Mouse (Mus musculus): ENCODE measurements around the gene Gpbar1. TPM values are rescaled to one million over a fixed set of nuclear protein-coding genes. Genes with fewer than 3 reads are reported as not detected.
A peak's percentile ranks its signal among the peaks of the same experiment; 100 is the strongest.

The Gpbar1 gene
- not detected in 2 replicates for total RNA-seq (2017)

DNA sequence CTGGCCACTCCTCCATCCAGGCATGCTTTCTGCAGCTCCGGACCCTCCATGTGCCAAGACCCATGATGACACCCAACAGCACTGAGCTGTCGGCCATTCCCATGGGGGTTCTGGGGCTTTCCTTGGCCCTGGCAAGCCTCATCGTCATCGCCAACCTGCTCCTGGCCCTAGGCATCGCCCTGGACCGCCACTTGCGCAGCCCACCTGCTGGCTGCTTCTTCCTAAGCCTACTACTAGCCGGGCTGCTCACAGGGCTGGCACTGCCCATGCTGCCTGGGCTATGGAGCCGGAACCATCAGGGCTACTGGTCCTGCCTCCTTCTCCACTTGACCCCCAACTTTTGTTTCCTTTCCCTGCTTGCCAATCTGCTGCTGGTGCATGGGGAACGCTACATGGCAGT lies at the start of gene Gpbar1:
Gene Gpbar1, plus strand, starts transcription at position 13 of the 400 bp plus-strand sequence.
- ATAC-seq (replicated peaks; ENCODE audit: low read depth, poor library complexity, severe bottlenecking): no peak

- no peak for ATAC-seq (replicated peaks; ENCODE audit: low read depth, poor library complexity, severe bottlenecking)
Observed at GRCm38 (mm10) chr1:74229942-74230341, 48.4 kb upstream of the Gpbar1 start.

GRCm38 (mm10) chr1:74230992-74231391 lies 47.4 kb upstream of the Gpbar1 start:
- ATAC-seq (replicated peaks; ENCODE audit: low read depth, poor library complexity, severe bottlenecking): no peak

DNA sequence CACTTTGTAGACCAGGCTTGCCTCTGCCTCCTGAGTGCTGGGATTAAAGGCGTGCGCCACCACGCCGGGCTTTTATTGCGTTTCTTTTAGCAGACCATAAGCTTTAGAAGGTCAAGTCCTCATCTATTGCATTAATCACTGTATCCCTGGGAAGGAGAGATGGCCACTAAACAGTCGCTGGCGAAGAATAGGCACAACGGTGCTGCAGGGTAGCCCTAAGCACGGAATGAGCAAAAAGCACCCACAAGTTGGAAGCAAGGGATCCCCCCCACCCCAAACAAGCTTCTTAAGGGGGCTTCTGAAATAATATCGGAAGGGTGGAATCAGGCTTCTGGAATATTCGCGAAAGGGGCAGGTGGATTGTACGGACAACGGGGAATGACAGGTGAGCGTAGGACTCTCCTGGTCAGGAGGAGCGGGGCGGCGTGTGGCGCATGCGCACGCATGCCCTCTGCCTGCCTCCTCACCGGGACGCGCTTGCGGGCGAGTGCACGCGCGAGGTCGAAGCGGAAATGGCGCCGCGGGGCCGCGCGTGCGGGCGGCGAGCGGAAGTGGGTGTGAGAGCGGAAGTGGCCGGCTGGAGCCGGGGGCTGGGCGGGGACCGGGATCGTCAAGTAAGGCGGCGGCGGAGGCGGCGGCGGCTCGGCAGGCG lies 42.3 kb upstream of the Gpbar1 start, which contains the start of gene Arpc2:
Gene Arpc2, plus strand, starts transcription at position 147 of the 652 bp plus-strand sequence.
- ATAC-seq (replicated peaks; ENCODE audit: low read depth, poor library complexity, severe bottlenecking): peak; percentile 58

- ATAC-seq (replicated peaks; ENCODE audit: low read depth, poor library complexity, severe bottlenecking): peak; percentile 50
Observed at GRCm38 (mm10) chr1:74236590-74237317, 41.6 kb upstream of the Gpbar1 start.

DNA sequence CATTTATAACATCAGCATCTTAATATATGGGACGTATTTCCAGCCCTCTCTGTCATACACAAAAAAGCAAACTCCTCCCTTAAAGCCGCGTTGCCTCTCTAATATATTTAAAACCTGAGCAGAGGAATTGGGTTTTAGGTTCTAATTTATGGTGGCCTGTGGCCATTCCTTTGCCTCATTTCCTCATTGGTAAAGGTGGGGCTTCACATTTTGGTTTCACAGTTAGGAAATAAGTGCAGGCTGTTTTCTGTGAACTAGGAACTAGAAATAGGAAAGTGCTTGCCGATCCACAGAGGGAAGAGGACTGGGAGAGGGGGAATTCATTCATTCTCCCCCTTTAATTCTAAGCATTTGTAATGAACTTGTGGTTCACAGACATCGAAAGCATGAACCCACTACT lies 40.7 kb upstream of the Gpbar1 start:
- ATAC-seq (replicated peaks; ENCODE audit: low read depth, poor library complexity, severe bottlenecking): peak; percentile 12

GRCm38 (mm10) chr1:74238136-74238535 lies 40.2 kb upstream of the Gpbar1 start:
- peak; percentile 36 for ATAC-seq (replicated peaks; ENCODE audit: low read depth, poor library complexity, severe bottlenecking)

DNA sequence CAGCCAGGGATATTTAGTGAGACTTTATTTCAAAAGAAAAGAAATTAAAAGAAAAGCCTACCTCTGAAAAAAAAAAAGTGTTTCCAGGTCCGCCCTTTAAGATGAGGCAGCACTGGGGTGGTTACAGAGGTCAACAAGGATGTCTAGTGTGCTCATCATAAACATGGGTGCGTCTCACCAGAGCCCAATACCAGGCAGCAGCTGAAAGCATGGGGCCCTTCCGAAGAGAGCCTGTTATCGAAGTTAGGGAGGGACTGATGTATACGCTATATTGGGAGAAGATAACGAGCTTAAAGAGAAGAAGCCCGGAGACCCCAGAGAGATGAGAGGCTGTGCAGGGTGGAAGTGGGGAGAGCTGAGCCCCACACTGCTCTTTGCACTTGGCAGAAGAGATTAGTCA lies 39.2 kb upstream of the Gpbar1 start:
- no peak for ATAC-seq (replicated peaks; ENCODE audit: low read depth, poor library complexity, severe bottlenecking)

- ATAC-seq (replicated peaks; ENCODE audit: low read depth, poor library complexity, severe bottlenecking): no peak
Observed at GRCm38 (mm10) chr1:74239618-74240017, 38.7 kb upstream of the Gpbar1 start.

DNA sequence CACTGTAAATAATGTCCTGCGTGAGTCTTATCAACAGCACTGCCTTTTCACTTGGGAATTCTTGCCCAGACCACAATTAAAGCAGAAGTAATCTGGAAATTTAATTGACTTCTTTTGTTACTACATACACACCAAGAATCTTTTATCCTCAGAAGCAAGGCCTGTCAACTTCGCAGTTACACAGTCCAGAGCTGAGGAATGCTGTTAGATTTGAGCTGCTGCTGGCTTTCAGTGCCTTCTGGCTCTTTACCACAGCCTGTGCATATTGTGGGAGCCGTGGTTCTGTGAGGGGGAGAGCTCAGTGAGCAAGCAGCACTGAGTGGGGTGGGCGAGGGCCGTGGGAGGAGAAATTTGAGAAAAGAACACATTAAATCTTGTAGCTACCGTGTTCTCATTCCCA lies 38.0 kb upstream of the Gpbar1 start:
- ATAC-seq (replicated peaks; ENCODE audit: low read depth, poor library complexity, severe bottlenecking): no peak

- ATAC-seq (replicated peaks; ENCODE audit: low read depth, poor library complexity, severe bottlenecking): no peak
Observed at GRCm38 (mm10) chr1:74240832-74241231, 37.5 kb upstream of the Gpbar1 start.

DNA sequence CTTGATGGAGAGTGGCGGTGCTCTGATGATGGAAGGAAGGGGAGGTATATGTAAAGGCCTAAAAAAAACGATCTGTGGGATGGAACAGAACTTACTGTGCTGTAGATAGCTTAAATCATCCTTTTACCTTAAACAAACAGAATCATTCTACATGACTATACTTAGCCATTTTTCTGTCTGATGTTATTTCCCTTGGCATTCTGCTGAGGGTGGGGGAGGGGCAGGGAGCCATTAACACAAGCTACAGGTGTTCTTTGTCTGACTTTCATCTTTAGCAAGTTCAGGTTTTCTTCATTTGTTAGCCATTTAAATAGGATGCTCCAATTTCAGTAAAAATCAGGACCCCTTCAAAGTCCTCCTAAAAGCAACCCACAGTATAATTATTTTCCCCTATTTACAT lies 32.8 kb upstream of the Gpbar1 start:
- ATAC-seq (replicated peaks; ENCODE audit: low read depth, poor library complexity, severe bottlenecking): no peak

GRCm38 (mm10) chr1:74248799-74249198 lies 29.6 kb upstream of the Gpbar1 start:
- ATAC-seq (replicated peaks; ENCODE audit: low read depth, poor library complexity, severe bottlenecking): peak; percentile 97

DNA sequence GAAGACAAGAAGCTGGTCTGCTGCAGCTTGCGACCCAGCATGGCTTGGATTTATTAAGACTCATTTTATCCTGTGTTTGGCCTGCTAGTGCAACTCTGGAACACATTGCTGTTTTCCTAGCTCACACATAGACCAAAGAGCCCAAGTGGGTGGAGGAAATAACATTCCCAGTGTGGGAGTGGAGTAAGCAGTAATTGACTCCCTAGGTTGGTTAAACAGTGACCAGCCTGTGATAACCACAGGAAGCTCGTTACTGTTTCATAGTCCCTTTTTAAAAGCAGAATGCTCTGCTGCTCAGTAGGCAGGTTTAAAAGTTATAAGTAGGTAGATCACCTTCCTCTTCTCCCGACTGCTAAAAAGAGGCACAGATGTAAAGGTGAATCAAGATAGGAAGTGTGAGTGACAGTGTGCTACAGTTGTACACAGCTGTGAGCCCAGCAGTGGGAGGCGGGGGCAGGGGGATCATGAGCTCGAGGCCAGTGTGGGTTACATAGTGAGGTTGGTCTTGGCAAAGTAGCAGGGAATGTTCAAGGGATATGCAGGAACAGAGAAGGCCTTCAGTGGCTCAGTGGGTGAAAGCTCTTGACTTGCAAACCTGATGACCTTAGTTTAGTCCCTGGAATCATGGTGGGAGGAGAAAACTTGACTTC lies 28.9 kb upstream of the Gpbar1 start:
- no peak for ATAC-seq (replicated peaks; ENCODE audit: low read depth, poor library complexity, severe bottlenecking)

DNA sequence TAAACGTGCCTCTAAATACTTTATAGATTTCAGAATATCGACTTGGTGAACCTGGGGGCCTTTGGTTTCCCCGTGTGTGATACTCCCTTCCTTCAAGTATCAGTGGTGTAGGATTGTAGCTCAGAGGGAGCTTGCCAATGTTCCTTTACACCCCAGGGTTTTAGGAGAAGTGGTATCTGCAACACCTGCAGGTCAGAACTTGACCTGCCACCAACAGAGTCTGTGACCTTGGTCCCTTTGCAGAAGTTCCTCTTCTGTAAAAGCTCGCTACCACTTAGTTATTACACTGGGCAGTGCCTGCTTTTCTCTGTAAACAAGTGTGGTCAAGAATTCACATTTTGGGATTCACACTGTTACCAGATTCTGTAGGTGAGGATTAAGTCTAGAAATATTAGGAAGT lies 28.3 kb upstream of the Gpbar1 start:
- 0 out of 2 replicates have a peak, but pooled peaks have one; percentile 13 for ATAC-seq (replicated peaks; ENCODE audit: low read depth, poor library complexity, severe bottlenecking)

GRCm38 (mm10) chr1:74255704-74256345 lies 22.5 kb upstream of the Gpbar1 start:
- no peak for ATAC-seq (replicated peaks; ENCODE audit: low read depth, poor library complexity, severe bottlenecking)

DNA sequence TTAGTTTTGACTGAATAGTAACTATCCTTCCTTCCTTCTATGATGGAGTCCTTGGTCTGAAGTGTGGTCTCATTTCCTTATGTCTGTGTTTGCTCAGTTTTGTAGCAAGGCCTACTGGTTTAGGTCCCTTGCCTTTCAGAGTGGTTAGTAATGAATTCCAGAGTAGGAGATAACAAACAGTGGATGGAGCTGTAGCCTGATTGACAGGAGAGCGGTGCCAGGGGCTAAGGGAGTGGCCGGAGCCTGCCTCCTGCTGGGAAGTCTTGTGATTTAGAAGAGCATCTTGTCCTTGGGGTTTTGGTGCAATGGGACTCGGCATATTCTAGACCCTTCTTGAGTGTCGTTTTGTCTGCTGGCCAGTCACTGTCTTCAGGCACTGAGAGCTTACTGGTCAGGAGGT lies 21.6 kb upstream of the Gpbar1 start:
- ATAC-seq (replicated peaks; ENCODE audit: low read depth, poor library complexity, severe bottlenecking): no peak

GRCm38 (mm10) chr1:74262510-74262909 lies 15.8 kb upstream of the Gpbar1 start:
- ATAC-seq (replicated peaks; ENCODE audit: low read depth, poor library complexity, severe bottlenecking): 0 out of 2 replicates have a peak, but pooled peaks have one; percentile 27

GRCm38 (mm10) chr1:74268750-74269149 lies 9.6 kb upstream of the Gpbar1 start:
- ATAC-seq (replicated peaks; ENCODE audit: low read depth, poor library complexity, severe bottlenecking): peak; percentile 26; the same call in 1 of the 2 replicates

DNA sequence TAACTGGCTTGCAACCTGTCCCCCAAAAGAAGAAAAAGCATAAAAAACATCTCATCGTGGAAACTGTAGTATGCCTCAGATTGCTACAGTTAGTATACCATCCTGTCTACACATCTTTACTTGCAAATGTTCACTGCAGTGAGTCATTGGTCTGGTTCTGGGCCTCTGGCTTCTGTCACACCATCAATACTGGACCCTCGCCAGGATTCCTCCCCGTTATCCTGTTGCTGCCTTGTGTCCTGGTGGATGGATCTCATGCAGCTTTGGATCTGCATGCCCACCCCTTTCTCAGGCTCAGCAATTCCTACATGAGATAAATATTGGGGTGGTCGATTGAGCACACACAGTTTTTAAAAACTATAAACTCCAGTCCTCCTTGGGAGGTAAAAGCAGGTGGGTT lies 6.7 kb upstream of the Gpbar1 start:
- ATAC-seq (replicated peaks; ENCODE audit: low read depth, poor library complexity, severe bottlenecking): no peak
